Mouse (Mus musculus): Measurements from ENCODE around the gene Srgap3.
"Not testable (repeated sequence)": the region's sequence is repeated elsewhere in the genome, so short reads cannot be mapped to it uniquely, and the experiment has no call there.

Gene Srgap3

DNA sequence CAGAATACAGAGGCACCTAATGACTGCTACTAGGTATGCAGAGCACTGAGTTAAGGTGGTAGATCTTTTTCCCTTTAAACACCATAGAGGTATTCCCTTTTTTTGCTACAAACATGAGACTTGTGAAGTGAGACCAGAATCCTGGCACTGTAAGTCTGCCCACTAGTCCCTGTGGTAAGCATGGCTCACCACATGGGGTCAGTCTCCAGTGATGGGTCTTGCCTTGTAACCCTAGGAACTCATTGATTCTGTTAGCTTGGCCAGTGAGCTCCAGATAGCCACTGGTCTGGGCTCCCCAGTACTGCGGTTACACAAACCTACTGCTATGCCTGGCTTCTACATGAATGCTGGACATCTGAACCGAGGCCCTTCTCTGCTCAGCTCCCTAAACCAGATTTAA, 204.8 kb downstream of the Srgap3 start:
- no peak for DNase-seq (ENCODE audit: low spot score)

DNA sequence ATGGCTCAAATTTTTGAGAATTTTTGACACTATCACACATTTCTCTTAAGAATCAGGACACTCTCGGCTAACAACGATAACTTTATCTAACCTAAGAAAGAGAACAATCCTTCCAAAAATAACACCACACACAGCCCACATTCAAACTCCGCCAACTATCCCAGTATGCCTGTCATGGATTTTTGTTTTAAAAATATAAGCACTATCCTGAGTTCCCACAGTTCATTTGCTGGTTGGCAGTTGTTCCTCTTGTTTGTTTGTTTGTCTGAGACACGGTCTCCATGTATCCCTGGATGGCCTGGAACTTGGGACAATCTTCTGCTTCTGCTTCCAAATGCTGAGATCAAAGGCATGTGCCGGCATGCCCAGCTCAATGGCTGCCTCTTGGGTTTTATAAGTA, 205.3 kb downstream of the Srgap3 start:
- no peak for DNase-seq (ENCODE audit: low spot score)

DNA sequence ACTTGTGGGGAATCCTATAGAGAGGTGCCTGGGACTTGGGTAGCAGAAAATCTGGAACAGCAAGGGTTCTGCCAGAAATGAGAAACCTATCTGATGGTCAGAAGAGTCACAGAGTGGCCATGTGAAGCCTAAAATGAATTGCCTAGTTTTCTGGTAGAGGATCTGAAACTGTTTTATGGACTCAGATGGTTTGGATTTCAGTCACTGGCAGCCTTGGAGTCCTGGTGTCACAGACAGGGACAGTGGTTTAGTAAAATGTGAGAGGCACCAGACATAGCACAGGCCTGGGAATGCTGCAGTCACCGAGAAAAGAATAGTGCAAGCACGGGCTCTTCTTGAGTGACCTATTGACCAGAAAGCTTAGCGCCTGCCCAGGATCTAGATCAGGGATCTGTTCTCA, 207.4 kb downstream of the Srgap3 start:
- DNase-seq (ENCODE audit: low spot score) = no peak

DNA sequence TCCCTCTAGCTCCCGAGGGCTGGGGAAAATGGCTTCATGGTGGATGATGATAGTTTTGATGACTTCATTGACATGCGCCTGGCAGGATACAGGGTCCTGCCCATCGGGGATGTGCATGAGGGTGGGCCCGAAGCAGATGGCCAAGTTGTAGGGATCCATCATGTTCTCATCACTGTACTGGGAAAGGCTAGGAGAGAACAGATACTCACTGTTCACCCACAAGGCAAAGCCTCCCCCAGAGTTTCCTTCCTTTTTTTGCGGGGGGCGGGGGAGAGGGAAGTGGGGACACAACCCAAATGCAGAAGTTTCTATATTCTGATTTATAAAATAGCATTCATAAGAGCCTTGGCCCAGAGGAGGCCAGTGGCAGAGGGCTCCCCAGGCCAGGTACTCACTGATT, 208.1 kb downstream of the Srgap3 start:
- DNase-seq (ENCODE audit: low spot score) = no peak

DNA sequence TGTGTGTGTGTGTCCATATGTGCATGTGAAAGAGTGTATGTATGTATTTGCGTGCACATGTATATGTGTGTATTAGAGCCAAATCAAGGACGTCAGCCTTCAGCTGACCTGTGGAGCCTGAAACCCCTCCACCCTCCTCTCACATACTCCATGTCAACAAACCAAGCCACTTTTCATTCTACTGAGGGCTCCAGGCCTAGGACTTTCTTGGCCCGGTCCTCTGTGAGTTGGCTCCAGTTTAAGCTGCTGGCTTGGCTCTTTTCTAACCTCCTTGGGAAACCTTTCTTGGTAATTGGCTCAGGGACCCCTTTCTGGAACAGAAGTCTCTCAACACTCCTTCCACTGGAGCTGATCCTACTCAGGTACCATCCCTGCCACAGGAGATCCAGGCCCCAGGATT, 210.6 kb downstream of the Srgap3 start:
- DNase-seq (ENCODE audit: low spot score) = no peak

DNA sequence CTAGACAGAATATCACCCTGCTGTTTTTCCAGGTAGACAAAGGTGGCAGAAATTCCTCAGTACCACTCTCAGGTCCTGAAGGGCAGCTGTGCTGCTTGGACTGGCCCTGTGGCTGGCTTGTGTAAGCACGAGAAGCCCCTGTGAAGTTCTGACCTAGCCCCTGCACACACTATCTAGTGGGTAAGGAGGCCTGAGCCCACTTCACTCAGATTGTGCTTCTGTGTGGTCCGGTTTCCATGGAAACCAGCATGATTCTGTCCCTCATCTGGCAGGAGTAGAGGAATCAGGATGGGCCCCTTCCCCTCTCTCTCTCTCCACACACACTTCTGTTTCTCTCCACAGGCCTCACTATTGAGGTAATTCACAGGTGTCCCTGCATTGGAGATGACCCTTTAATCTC, 212.0 kb downstream of the Srgap3 start:
- DNase-seq (ENCODE audit: low spot score) = no peak

DNA sequence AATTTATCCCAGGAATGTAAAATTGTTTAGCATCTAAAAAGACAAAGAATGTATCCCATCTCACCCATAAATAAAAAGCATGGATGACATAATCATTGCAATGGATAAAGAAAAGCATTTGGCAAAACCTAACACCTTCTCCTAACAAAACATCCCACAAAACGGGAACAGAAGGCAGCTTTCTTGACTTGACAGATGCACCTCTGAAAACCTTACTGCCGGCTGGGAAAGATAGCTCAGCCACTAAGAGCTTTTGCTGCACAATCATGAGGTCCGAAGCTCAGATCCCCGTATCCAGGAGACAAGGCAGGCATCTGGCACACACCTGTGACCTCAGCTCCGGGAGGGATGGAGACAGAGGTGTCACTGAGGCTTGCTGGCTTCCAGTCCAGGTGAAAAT, 213.1 kb downstream of the Srgap3 start:
- DNase-seq (ENCODE audit: low spot score) = no peak

DNA sequence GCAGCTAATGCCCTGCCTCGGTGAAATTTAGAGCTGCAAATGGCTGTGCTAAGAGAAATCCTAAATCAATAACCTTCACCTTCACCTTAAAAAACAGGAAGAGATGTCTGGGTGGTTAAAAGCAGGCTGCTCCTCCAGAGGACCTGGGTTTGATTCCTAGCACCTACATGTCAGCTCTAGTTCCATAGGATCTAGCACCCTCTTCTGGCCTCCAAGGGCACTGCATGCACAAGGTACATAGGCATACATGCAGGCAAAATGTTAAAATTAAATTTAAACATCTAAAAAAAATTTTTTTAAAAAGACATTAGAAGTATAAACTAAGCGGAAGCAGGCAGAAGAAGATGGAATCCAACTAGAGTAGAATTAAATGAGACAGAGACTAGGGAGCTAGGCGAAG, 214.6 kb downstream of the Srgap3 start:
- DNase-seq (ENCODE audit: low spot score) = no peak

DNA sequence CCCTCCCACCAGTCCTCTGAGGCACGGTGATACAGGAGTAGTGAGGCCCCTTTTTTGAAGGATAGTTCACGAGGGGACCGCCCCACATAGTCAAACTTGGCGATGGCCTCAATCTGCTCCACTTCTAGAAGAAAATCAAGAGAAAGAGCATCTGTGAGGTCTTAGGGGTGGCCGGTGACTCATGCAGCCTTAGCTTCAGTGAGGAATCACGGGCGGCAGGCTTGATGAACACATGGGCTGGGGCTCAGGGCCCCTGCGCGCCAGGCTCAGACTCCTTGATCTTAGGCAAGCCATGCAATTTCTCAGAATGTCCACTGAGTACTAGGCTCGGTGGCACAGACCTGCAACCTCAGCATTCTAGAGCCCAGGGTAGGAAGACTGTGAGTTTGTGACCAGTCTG, 215.7 kb downstream of the Srgap3 start:
- no peak for DNase-seq (ENCODE audit: low spot score)

DNA sequence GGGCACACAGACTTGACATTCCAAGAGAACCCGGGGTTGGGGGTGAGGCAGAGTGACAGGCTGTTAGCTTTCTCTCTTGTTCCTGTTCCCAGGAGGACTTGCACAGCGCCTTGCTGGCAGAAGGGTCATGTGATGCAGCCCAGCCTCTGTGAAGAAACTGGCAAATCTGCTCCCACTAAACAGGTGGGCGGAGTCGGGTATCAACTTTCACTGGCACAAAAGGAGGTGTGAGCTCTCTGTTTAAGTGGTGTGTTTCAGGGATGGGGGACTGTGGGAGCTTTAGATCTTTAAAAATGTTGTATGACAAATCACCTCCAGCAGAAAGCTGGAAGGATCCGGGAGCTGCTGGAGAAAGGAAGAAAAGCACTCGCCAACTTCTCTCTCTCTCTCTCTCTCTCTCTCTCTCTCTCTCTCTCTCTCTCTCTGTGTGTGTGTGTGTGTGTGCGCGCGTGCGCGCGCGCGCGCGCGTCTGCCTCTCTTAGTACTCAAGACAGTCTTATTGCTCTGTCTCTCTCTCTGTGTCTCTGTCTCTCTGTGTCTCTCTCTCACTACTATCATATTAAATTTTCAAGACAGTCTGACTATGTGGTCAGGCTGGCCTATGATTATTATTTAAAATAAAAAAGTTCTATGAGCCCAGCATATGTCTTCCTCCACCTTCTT, 218.2 kb downstream of the Srgap3 start:
- no peak for DNase-seq (ENCODE audit: low spot score)

DNA sequence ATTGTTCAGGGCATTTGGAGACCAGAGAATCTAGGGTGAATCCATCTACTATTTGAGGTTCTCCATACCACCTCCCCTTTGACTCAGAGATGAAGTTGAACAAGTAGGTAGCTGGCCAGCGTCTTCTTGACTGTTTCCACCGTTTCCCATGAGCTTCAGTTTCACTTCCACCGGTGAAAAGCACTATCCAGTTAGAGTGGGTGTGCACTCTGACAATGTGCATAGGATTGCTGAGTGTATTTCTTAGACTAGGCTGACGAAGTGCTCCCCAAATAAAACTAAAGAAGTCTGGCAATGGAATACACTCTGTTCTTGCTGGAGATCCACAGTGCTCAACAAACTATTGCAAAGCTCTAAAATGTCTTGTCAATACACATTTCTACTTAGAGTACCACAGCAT, 221.6 kb downstream of the Srgap3 start:
- DNase-seq (ENCODE audit: low spot score) = no peak

DNA sequence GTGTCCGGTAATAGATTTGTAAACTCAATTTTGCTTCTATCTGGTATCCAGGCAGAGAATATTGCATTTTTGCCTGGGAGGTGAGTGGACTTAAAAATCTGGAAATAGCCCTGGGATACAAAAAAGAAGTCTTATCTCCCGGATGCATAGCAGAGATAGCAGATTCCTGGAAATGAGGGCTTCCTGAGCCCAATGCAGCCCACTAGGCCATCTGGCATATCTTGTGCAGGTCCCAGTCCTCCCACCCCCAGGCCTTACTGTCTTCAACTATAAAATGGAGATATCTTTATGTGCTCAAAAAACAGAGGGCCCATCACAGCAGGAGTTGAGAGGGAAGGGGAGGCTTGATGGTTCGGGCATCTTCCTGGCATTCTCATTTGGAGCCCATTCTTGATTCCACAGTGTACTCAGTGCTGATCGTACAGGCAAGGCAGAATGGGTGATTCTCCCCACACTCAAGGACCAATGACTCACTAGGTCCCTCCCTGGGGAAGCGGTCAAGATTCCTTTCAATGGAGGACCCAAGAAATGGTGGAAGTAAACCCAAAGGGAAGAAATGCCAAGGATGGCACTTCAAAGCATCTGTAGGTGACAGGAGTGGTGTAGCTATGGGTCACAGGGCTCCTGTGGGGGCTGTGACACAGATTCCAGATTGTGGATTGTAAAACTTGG, 226.5 kb downstream of the Srgap3 start:
- no peak for DNase-seq (ENCODE audit: low spot score)

DNA sequence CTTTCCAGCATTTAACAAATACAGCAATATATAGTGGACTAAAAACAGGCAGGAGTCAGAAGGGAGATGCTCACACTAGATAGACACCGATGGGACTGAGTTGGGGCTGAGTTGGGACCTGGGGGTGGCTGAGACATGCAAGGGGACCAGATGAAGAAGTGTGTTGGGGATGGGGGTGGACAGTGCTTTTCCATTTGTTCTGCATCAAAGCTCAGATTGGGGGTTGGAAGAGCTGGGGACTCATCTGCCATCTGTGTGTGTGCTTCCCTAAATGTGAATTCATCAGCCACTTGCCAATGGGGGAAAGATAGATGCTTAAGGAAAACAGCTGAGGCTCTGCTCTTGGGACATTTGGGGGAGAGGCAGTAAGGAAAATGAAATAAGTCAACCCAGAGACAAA, 227.1 kb downstream of the Srgap3 start:
- DNase-seq (ENCODE audit: low spot score) = no peak

DNA sequence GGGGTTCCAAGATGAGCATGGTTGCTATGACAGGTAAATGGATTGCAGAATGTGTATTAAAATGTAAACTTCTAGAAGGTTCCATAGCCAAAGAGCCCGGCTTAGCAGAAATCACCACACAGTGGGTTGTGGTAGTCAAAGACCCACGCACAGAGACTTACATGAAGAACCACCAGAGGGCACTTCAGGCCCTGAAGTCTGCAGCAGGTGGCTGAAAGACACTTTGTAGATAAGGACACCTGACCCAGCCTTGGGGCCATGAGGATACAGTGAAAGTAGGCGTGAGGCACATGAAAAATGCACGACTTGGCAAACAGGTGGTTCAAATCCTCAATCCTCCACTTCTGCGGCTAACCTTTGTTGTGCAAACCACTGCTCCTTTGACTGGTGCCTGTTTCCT, 229.9 kb downstream of the Srgap3 start:
- DNase-seq (ENCODE audit: low spot score) = no peak

DNA sequence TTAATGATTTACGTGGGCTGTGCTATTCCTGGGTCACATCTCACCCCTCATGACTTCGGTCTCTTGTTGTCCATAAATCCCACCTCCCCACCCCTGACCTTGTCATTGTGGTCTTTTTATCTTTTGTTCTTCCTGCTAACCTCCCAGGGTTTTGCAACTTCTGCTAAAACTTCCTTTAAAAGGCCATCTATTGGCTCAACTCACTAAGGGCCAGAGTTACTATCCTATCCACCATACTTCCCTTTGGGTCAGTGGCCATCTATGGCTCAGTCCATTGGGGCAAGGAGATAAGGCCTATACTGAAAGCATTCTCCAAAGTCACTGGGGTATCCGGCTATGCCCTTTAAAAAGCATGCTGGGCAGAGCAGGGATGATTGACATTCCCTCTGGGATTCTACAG, 233.1 kb downstream of the Srgap3 start:
- no peak for DNase-seq (ENCODE audit: low spot score)

DNA sequence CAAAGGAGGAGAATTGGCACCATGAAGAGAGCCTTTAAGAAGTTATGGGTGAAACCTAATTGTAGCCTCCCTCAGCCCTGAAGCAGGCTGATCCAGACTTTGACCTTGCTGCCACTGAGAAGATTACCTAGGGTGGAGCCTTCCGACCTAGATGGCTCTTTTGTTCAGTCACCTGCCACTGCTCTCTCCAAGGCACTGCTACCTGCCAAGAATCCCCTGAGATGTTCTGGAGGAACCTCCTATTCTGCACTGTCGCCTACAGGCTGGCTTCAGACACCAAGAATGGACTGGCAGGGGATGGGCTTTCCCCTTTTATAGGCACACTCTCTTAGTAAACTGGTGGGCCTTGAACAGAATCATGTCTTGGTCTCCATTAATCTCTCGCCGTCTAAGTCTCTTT, 244.8 kb downstream of the Srgap3 start:
- not testable (repeated sequence) for DNase-seq (ENCODE audit: low spot score)

DNA sequence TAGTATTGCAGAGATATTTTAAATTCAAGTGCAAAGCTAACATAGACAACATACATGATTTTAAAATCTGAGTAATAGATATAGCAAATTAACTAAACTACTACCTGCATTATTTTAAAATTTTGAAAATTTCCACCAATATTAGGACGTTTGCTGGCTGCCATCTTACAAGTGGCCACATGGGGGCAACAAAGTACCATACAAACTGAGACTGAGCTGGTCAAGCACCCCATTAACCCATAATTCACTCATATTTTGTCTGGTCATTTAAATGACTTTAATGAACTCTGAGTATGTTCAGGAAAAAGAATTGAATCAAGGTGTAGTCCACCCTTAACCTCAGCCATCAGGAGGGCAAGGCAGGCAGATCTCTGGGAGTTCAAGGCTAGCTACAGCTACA, 246.7 kb downstream of the Srgap3 start:
- no peak for DNase-seq (ENCODE audit: low spot score)

DNA sequence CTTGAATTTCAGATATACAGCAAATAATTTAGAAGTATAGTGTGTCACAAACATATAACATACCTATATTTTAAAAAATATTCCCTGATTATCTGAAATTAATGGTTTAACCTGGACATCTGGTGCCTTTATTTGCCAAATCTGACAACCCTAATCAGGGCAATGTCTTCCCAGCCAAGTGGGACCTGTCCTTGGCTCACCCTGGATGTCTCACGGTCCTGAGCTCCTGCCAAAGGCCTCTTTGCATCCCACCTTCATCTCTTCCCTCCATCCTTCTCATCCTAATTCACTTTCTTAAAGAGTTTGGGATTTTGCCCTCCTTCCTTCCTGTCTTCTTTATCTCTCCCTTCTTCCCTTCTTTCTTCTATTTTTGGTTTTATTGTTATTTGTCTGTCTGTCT, 248.0 kb downstream of the Srgap3 start:
- DNase-seq (ENCODE audit: low spot score) = no peak

DNA sequence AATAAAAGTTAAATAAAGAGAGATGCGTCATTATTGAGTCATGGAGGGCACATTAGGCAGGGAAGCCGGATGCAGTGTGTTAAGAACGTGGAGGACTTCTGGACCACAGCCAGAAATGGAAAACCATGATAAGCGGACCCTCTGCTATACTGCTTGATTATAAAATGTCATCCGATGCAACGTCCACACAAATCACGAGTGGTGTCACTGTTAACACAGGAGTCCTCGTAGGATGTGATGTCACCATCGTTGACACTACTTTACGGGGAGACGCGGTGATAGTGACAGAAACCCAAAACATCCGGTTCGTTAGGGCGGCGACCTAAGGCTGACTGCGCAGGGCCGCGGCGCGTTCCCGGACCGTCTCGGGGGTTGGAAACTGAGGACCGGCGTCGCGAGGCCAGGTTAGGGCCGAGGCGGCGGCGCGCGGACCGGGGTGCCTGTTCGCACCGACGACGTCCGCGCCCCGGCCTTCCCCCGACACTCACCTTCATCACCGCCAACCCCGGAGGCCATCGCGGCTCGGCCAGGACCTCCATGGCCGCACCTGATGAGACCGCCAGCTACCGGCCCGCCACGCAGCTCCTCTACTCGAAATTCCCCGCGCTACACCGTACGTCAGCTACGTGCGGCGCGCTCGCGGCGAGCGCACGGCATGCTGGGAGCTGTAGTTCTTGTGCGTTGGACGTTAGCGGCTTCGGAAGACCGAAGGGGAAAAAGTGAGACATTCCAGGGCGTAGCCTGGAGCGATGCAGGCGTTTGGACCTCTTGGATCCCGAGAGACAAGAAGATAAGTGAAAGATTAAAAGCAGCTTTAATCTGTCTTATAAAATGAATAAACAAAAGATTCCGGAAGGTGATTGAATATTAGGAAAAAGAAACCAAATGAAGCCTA, 250.8 kb downstream of the Srgap3 start, which contains the start of gene Rad18:
Rad18 (minus strand) TSS at position 631 of the 895 bp plus-strand sequence.
- peak; percentile 30 for DNase-seq (ENCODE audit: low spot score)

DNA sequence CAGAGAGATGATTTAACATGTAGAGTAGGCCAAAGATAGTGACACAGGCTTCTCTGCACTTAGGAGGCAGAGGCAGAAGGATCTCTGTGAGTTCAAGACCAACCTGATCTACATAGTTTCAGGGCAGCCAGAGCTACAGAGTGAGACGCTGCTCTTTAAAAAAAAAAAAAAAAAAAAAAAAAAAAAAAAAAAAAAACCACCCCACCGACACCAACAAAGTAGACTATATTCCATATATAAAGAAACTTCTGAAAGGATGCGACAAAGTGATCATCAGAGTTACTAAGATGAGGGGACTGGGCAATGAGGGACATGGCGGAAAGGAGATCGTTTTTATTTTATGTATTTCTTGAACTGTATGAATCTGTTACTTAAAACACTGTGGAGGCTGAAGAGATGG, 252.6 kb downstream of the Srgap3 start:
- DNase-seq (ENCODE audit: low spot score) = no peak

DNA sequence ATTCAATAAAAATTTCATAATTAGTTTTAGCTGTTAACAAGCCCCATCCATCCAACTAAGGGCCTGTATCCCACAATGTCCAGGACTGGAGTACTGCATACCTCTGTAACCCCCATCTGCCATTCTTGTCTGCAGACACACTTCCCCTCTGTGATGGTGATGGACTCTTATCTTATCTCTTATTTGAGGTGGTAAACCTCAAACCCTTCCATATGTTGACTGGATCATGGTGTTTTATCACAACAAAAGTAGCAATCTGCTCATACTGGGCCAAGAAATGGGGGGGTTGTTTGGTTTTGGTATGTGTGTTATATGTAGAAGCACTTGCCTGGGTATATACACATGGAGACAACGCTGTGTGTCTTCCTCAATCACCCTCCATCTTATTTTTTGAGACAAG, 255.5 kb downstream of the Srgap3 start:
- DNase-seq (ENCODE audit: low spot score) = no peak

DNA sequence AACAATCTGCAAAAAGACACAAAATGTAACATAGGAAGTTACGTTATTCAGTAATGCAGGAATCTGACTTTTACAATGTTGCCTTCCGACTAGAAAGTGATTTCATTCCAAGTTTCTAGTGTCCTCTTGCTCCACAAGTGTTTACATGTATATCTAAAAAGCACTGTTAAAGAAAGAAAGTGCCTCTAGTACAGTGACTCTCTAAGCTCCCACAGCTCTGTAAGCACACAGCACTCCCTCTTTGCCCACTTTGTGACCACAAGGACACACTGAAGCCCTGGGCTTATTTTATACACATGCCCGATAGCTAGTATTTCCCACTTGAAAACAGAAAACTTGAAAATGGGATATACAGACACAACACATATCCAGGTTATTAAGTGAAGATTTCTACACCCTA, 259.0 kb downstream of the Srgap3 start:
- no peak for DNase-seq (ENCODE audit: low spot score)

DNA sequence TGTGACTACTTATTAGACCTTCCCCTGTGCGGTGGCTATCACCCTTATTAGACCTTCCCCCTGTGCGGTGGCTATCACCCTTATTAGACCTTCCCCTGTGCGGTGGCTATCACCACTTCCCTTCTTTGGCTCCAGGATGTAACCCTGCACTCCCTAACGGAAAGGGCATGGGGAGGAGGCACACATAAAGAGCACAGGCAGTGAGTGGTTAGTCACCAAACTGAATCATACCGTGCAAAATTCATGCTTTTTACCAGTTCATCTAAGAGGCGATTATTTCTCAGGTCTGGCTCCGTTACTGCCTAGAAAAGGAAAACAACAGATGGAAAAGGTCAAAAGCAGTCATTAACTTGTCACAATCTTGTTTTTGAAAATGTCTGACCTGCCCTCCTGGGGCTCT, 260.6 kb downstream of the Srgap3 start:
- no peak for DNase-seq (ENCODE audit: low spot score)

Measured in urinary bladder, postnatal 10 days (tissue).